Mouse (Mus musculus) left cerebral cortex, postnatal 36 days (tissue): ENCODE measurements around the gene Snta1. TPM values are rescaled to one million over a fixed set of nuclear protein-coding genes. Genes with fewer than 3 reads are reported as not detected.
"Not testable (repeated sequence)": the region's sequence is repeated elsewhere in the genome, so short reads cannot be mapped to it uniquely, and the experiment has no call there.

ENCODE experiments used
- DNase-seq, 2 experiments: peaks; one replicate each; pipeline ENCODE4 v3.0.0; 2021 to 2022; ENCODE audit warnings: low spot score in 2 of 2, mixed read lengths in 1 of 2
- intact Hi-C: fragments of 180-260 bp; cut with DNase I; formaldehyde crosslinking; loops from one replicate; pipeline ENCODE4 v1.15.1; 2025
- total RNA-seq, 2 experiments: library from RNA; stranded (reverse); gene quantifications; 2 replicates each; pipeline ENCODE4 v1.2.3; 2021

Snta1 gene
- total RNA-seq, 2 experiments from 2014 or later: 35.5 to 36.3 TPM

DNA sequence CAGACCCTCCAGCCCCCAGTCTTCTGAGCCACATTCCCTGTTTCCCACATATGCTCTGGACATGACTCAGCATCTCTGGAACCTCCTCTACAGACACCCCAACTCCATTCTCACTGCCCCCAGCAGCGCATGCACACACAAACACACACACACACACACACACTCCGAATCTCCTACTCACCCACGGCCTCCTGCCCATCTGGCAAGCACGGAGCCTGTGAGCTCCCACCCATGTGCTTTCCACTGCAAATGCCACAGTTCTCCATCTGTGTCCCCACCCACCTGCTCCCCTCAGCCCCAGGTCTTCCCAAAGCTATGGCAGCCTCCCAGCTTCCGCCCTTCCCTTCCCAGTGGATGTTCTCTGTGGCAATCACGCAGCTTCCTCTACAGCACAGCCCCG, 28.8 kb downstream of the Snta1 start:
- DNase-seq: peak; percentile 89 to 93

DNA sequence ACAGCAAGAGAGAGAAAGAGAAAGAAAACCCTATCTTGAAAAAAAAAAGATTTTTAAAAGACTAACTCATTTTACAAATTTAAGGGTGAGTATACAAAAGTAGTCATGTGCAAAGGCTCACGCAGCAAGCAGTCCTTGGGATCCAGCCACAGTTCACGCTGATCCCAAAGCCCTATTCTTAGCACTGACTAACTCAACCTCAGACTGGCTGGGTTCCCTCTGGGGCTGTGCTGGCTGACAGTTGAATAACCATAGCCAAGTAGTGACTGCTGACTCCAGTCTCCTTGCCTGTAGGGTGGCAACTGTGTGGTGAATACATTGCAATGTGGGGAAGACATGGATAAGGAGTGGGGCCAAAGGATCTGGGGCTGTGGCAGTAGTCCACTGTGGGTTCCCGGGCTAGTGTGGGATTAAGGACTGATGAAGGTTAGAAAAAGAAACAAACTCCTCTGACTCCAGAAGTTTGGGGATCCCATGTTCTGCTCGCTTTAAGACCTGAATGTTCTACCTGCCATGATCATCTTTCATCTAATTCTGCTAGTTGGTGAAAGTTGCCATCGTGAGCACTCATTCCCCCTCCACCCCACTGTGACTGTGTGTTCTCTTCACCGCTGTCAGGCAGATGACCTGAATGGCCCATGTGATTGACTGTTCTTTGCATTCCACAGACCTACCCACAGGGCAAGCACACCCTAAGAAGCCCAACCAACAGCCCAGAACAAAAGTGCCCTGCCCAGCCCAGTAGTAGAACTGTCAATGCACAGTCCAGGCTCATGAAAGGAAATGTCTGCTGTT, 32.9 kb downstream of the Snta1 start:
- DNase-seq: peak; percentile 41 to 45
- intact Hi-C loops: no loop called here

More for the DNA sequence above, 28.8 kb downstream of the Snta1 start:
- intact Hi-C loops: loop anchor here (2.0 kb wide), 1 partner anchor 170 kb away; no protein-coding TSS in a partner anchor

DNA sequence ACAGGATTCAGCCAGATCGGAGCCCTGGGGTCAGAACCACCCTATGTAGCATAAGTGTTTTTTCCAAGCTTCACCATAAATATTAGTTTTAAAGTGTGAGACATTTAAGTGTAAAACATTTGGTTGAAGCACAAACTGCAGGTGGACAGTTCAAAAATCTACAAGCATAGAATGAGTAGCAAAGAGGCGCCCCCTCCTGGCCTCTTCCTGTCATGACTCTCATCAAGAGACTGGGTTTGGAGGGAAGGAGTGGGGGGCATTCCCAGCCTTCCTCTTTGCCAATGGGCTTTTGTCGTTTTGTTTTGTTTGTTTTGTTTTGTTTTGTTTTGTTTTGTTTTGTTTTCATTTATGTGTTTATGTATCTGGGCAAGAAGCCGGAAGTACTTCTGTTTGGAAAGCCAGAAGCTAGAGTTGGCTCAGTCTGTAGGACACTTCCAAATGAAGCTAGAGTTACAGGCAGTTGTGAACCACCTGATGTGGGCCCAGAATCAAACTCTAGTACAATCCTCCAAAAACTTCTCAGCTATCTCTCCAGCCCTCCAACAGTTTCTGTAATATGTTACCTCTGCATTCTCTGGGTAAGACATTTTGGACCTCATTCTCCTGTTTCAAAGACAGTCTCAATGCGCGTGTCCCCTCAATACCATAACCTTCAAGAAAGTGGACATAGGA, 33.8 kb downstream of the Snta1 start:
- intact Hi-C loops: no loop called here
- DNase-seq: peak; percentile 50 to 64

- intact Hi-C loops: no loop called here
- DNase-seq: no peak
Measured at GRCm38 (mm10) chr2:154372842-154373500, 34.9 kb downstream of the Snta1 start, which contains the start of gene Cdk5rap1. Cdk5rap1 (minus strand) TSS chr2:154373010.

- DNase-seq: peak; percentile 86 to 87
- intact Hi-C loops: no loop called here
Measured at GRCm38 (mm10) chr2:154372151-154372829, 35.6 kb downstream of the Snta1 start.

DNA sequence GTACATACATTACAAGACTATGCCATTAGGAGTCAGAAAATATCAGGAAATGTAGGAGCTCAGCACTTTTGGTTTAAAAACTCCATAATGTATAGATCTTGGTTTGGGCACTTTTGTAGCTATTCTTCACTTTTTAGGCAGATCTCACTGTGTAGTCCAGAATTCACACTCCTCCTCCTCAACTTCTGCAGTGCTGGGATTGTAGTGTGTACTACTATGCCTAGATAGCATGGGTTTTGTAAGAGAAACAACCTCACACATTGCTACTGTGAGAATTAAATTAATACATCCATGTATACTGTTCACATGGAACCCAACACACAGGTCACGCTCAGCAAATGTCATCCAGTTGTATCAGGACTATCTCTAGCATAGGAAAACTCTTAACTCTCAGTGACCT, 40.4 kb downstream of the Snta1 start:
- intact Hi-C loops: no loop called here
- no peak for DNase-seq

DNA sequence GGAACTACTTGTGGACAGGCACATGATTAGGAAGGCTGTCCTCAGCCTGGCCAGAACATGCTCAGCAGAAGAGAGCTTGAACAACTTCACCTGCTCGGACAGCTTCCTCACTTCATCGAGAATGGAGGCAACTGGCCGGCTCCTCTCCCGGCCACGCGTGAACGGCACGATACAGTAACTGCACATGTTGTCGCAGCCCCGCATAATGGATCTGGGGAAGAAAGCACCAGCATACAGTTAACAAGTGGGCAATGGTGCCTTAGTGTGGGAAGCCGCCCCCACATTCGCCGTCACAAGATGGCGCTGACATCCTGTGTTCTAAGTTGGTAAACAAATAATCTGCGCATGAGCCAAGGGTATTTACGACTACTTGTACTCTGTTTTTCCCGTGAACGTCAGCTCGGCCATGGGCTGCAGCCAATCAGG, 53.9 kb downstream of the Snta1 start:
- DNase-seq, intact Hi-C loops: not testable (repeated sequence)

DNA sequence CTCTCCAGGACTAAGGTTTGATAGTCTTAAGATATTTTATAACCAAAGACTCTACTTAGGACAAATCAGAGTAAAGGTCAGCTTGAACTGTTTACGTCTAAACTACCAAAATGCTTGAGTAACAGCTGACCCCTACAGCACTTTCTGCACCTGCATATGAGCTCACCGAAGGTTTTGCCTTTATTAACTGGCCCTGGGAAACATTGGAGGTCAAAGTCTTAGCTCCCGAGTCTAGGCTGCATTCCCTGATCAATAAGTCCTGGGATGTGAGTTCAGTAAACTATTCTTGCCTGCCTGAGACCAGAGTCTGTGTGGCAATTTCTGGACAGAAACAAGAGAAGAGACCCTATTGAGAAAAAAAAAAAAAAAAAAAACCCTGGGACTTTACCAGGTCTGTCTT, 59.7 kb downstream of the Snta1 start:
- intact Hi-C loops: no loop called here
- no peak for DNase-seq

GRCm38 (mm10) chr2:154339356-154339755, 68.5 kb downstream of the Snta1 start:
- DNase-seq: no peak

DNA sequence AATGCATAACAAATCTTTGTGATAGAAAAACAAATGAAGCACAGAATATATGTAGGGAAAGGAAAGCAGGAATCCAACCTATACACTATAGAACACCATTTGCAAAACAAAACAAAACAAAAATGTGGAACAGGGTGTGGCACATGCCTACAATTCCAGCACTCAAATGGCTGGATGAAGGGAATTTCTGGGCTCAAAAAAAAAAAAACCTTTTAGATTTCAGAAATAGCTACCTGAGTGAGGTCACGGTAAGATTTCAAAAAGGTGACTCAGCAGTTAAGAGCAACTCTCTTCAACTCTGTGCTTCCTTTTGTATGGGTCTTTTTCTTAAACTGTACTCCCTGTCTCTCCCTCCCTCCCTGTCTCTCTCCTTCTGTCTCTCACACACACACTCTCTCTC, 69.7 kb downstream of the Snta1 start:
- DNase-seq: no peak
- intact Hi-C loops: no loop called here

More at GRCm38 (mm10) chr2:154339356-154339755, 68.5 kb downstream of the Snta1 start:
- intact Hi-C loops: no loop called here

- intact Hi-C loops: no loop called here
- no peak for DNase-seq
Measured at GRCm38 (mm10) chr2:154335572-154335971, 72.3 kb downstream of the Snta1 start.

- intact Hi-C loops: no loop called here
- no peak for DNase-seq
Measured at GRCm38 (mm10) chr2:154326852-154327251, 81.0 kb downstream of the Snta1 start.

Other genes with a start within 250 kb of the Snta1 start
- gene Bpifa5, start 245.5 kb downstream of the Snta1 start, total RNA-seq: not detected
- gene Bpifb1, start 217.3 kb downstream of the Snta1 start, total RNA-seq: under 1 TPM in 1 of 2 experiments, not detected in 1; 0.25 TPM
- not detected for gene Bpifb5, start 184.4 kb downstream of the Snta1 start, total RNA-seq
- gene Bpifb9a, start 150.2 kb downstream of the Snta1 start, total RNA-seq: not detected
- gene Bpifb9b, start 100.9 kb downstream of the Snta1 start, total RNA-seq: not detected
- gene Cdk5rap1, start 35.1 kb downstream of the Snta1 start, total RNA-seq: 10 to 100 TPM; 11.2 to 17.5 TPM
- 10 to 100 TPM; 48.1 to 64.3 TPM for gene Cbfa2t2, start 28.4 kb upstream of the Snta1 start, total RNA-seq
- 1 to 10 TPM in 1 of 2 experiments, under 1 TPM in 1; 0.49 to 1.2 TPM for gene 1700003F12Rik, start 139.0 kb upstream of the Snta1 start, total RNA-seq
- not detected for gene Actl10, start 143.7 kb upstream of the Snta1 start, total RNA-seq
- gene Necab3, start 150.8 kb upstream of the Snta1 start, total RNA-seq: 10 to 100 TPM; 88.7 to 95.3 TPM
- 10 to 100 TPM; 10.2 to 14.6 TPM for gene E2f1, start 161.8 kb upstream of the Snta1 start, total RNA-seq
- 10 to 100 TPM; 12.4 to 13.9 TPM for gene Pxmp4, start 195.6 kb upstream of the Snta1 start, total RNA-seq
- gene Zfp341, start 205.2 kb upstream of the Snta1 start, total RNA-seq: 10 to 100 TPM; 11.8 to 12.9 TPM
- not detected for gene 4930519P11Rik, start 205.3 kb upstream of the Snta1 start, total RNA-seq
- gene Chmp4b, start 243.6 kb upstream of the Snta1 start, total RNA-seq: 100 to 1,000 TPM; 202 to 234 TPM